Mouse (Mus musculus): ENCODE data around the gene Foxo3. TPM values are rescaled to one million over a fixed set of nuclear protein-coding genes. Genes with fewer than 3 reads are reported as not detected.
A peak's percentile ranks its signal among the peaks of the same experiment; 100 is the strongest.

Foxo3 gene
- 76.6 and 83.4 TPM in 2 replicates for polyA plus RNA-seq (2012; rRNA removed)

GRCm38 (mm10) chr10:42276507-42277345 is at the start of gene Foxo3:
Foxo3 (minus strand) TSS chr10:42276755.
- Histone ChIP-seq H3K36me3 (ENCODE audit: control insufficient read depth, insufficient read depth, low read length) (no peaks in the 10 kb centered on the region), H3K4me3 (ENCODE audit: control insufficient read depth, insufficient read depth, low read length) (peak within 1 kb of the TSS; percentile 82), H3K4me1 (replicated peaks; ENCODE audit: control insufficient read depth, insufficient read depth, low read length) (peaks cover 18% of the 10 kb centered on the region), H3K27ac (ENCODE audit: control insufficient read depth, insufficient read depth, low read length) (peak within 1 kb of the TSS; percentile 75), H3K27me3 (ENCODE audit: control insufficient read depth, insufficient read depth, low read length) (no peaks in the 10 kb centered on the region)
- DNase-seq = peak; percentile 86
- WGBS = under 1% methylated on average over 85 of the region's 88 CpGs
- peak; percentile 96 for TF ChIP-seq POLR2A (IDR thresholded peaks at IDR 0.05; ENCODE audit: control insufficient read depth, extremely low read depth, insufficient read depth, low read length, poor library complexity)
- TF ChIP-seq CTCF (IDR thresholded peaks at IDR 0.05; ENCODE audit: borderline replicate concordance, control insufficient read depth, extremely low read depth, insufficient read depth, low read length, poor library complexity) = 0 out of 2 replicates have a peak, but pooled peaks have one; percentile 4

DNA sequence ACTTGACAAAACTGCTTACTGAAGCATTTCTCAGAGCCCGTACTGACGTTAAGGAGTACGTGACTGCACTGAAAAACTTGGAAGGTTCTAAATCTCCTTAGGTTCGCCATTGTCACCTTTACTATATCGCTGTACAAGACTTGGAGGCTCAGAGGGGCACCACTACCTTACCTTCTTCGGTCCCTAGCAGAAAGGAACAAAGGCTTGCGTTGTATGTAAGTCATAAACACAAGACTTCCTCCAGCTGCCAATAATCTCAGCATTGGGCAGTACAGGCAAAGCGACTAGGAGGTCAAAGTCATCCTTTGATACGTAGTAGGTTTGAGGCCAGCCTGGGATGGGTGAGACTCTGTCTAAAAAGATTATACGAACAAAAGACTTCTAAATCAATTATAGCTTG is 48.8 kb upstream of the Foxo3 start:
- Histone ChIP-seq H3K4me1 (replicated peaks; ENCODE audit: control insufficient read depth, insufficient read depth, low read length) (no peaks in the 10 kb centered on the region), H3K27me3 (ENCODE audit: control insufficient read depth, insufficient read depth, low read length) (no peaks in the 10 kb centered on the region), H3K36me3 (ENCODE audit: control insufficient read depth, insufficient read depth, low read length) (no peaks in the 10 kb centered on the region), H3K4me3 (ENCODE audit: control insufficient read depth, insufficient read depth, low read length) (no peak overlapping the region), H3K27ac (ENCODE audit: control insufficient read depth, insufficient read depth, low read length) (no peak overlapping the region)
- TF ChIP-seq POLR2A (IDR thresholded peaks at IDR 0.05; ENCODE audit: control insufficient read depth, extremely low read depth, insufficient read depth, low read length, poor library complexity) = no peak
- no peak for TF ChIP-seq CTCF (IDR thresholded peaks at IDR 0.05; ENCODE audit: borderline replicate concordance, control insufficient read depth, extremely low read depth, insufficient read depth, low read length, poor library complexity)
- WGBS = 98% methylated on average over 10 of the region's 10 CpGs
- DNase-seq = no peak

DNA sequence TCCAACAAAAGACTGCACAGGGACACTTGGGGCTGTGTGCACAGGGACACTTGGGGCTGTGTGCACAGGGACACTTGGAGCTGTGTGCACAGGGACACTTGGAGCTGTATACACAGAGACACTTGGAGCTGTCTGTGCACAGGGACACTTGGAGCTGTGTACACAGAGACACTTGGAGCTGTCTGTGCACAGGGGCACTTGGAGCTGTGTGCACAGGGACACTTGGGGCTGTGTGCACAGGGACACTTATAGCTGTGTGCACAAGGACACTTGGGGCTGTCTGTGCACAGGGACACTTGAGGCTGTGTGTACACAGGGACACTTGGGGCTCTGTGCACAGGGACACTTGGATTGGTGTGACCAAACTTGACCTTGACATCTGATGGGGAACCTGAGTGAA is 47.4 kb upstream of the Foxo3 start:
- H3K27me3 ChIP-seq (ENCODE audit: control insufficient read depth, insufficient read depth, low read length) = no peaks in the 10 kb centered on the region
- no peak for TF ChIP-seq POLR2A (IDR thresholded peaks at IDR 0.05; ENCODE audit: control insufficient read depth, extremely low read depth, insufficient read depth, low read length, poor library complexity)
- TF ChIP-seq CTCF (IDR thresholded peaks at IDR 0.05; ENCODE audit: borderline replicate concordance, control insufficient read depth, extremely low read depth, insufficient read depth, low read length, poor library complexity) = no peak
- DNase-seq = no peak
- H3K27ac ChIP-seq (ENCODE audit: control insufficient read depth, insufficient read depth, low read length) = no peak overlapping the region
- no peaks in the 10 kb centered on the region for H3K36me3 ChIP-seq (ENCODE audit: control insufficient read depth, insufficient read depth, low read length)
- H3K4me1 ChIP-seq (replicated peaks; ENCODE audit: control insufficient read depth, insufficient read depth, low read length) = no peaks in the 10 kb centered on the region
- no peak overlapping the region for H3K4me3 ChIP-seq (ENCODE audit: control insufficient read depth, insufficient read depth, low read length)

- TF ChIP-seq POLR2A (IDR thresholded peaks at IDR 0.05; ENCODE audit: control insufficient read depth, extremely low read depth, insufficient read depth, low read length, poor library complexity) = no peak
- TF ChIP-seq CTCF (IDR thresholded peaks at IDR 0.05; ENCODE audit: borderline replicate concordance, control insufficient read depth, extremely low read depth, insufficient read depth, low read length, poor library complexity) = no peak
- Histone ChIP-seq H3K27ac (ENCODE audit: control insufficient read depth, insufficient read depth, low read length) (no peak overlapping the region), H3K36me3 (ENCODE audit: control insufficient read depth, insufficient read depth, low read length) (no peaks in the 10 kb centered on the region), H3K27me3 (ENCODE audit: control insufficient read depth, insufficient read depth, low read length) (no peaks in the 10 kb centered on the region), H3K4me1 (replicated peaks; ENCODE audit: control insufficient read depth, insufficient read depth, low read length) (no peaks in the 10 kb centered on the region), H3K4me3 (ENCODE audit: control insufficient read depth, insufficient read depth, low read length) (no peak overlapping the region)
- WGBS = 67% methylated on average over 22 of the region's 22 CpGs
- DNase-seq = no peak
Observed at GRCm38 (mm10) chr10:42313222-42313786, 36.7 kb upstream of the Foxo3 start.

- Histone ChIP-seq H3K36me3 (ENCODE audit: control insufficient read depth, insufficient read depth, low read length) (no peaks in the 10 kb centered on the region), H3K4me1 (replicated peaks; ENCODE audit: control insufficient read depth, insufficient read depth, low read length) (no peaks in the 10 kb centered on the region), H3K27me3 (ENCODE audit: control insufficient read depth, insufficient read depth, low read length) (no peaks in the 10 kb centered on the region), H3K27ac (ENCODE audit: control insufficient read depth, insufficient read depth, low read length) (no peak overlapping the region), H3K4me3 (ENCODE audit: control insufficient read depth, insufficient read depth, low read length) (no peak overlapping the region)
- no peak for DNase-seq
- 67% methylated on average over 1 of the region's 1 CpGs for WGBS
- TF ChIP-seq POLR2A (IDR thresholded peaks at IDR 0.05; ENCODE audit: control insufficient read depth, extremely low read depth, insufficient read depth, low read length, poor library complexity) (no peak), CTCF (IDR thresholded peaks at IDR 0.05; ENCODE audit: borderline replicate concordance, control insufficient read depth, extremely low read depth, insufficient read depth, low read length, poor library complexity) (no peak)
Observed at GRCm38 (mm10) chr10:42312557-42312956, 36.0 kb upstream of the Foxo3 start.

DNA sequence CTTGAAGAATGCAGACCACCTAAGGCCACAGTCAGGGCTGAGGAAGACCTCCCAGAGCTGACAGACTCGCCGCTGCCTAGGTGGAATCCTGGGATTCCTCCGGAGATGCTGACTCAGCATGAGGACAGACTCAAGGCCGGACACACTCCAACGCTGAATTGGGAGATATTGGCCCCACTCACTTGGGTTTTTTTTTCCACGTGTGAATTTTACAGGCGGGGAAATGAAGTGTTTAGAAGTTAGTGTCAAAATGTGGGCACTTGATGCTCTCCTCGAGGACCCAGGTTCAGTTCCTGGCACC is 32.1 kb upstream of the Foxo3 start:
- WGBS = 68% methylated on average over 8 of the region's 8 CpGs
- Histone ChIP-seq H3K36me3 (ENCODE audit: control insufficient read depth, insufficient read depth, low read length) (no peaks in the 10 kb centered on the region), H3K4me3 (ENCODE audit: control insufficient read depth, insufficient read depth, low read length) (no peak overlapping the region), H3K4me1 (replicated peaks; ENCODE audit: control insufficient read depth, insufficient read depth, low read length) (no peaks in the 10 kb centered on the region), H3K27ac (ENCODE audit: control insufficient read depth, insufficient read depth, low read length) (no peak overlapping the region), H3K27me3 (ENCODE audit: control insufficient read depth, insufficient read depth, low read length) (no peaks in the 10 kb centered on the region)
- no peak for TF ChIP-seq POLR2A (IDR thresholded peaks at IDR 0.05; ENCODE audit: control insufficient read depth, extremely low read depth, insufficient read depth, low read length, poor library complexity)
- TF ChIP-seq CTCF (IDR thresholded peaks at IDR 0.05; ENCODE audit: borderline replicate concordance, control insufficient read depth, extremely low read depth, insufficient read depth, low read length, poor library complexity) = no peak
- no peak for DNase-seq
